Mouse (Mus musculus) cerebellum, adult 11 months (tissue): ENCODE results near the gene Krtap28-13.
A peak's percentile ranks its signal among the peaks of the same experiment; 100 is the strongest.

Source experiments
- DNase-seq: peaks from one replicate; pipeline ENCODE4 v3.0.0; 2022

Krtap28-13 gene

GRCm38 (mm10) chr1:83060643-83061042, at the start of gene Krtap28-13:
Gene Krtap28-13, plus strand, starts transcription at chr1:83060930.
- DNase-seq: no peak

GRCm38 (mm10) chr1:83014477-83014876, 46.3 kb upstream of the Krtap28-13 start:
- DNase-seq: no peak

- no peak for DNase-seq
Measured at GRCm38 (mm10) chr1:83015329-83015879, 45.3 kb upstream of the Krtap28-13 start.

GRCm38 (mm10) chr1:83016556-83016955, 44.2 kb upstream of the Krtap28-13 start:
- no peak for DNase-seq

GRCm38 (mm10) chr1:83031950-83032349, 28.8 kb upstream of the Krtap28-13 start:
- DNase-seq: no peak

GRCm38 (mm10) chr1:83032508-83032907, 28.2 kb upstream of the Krtap28-13 start:
- DNase-seq: no peak

GRCm38 (mm10) chr1:83034509-83034908, 26.2 kb upstream of the Krtap28-13 start:
- DNase-seq: no peak

GRCm38 (mm10) chr1:83036892-83037667, 23.6 kb upstream of the Krtap28-13 start:
- no peak for DNase-seq

GRCm38 (mm10) chr1:83038109-83038672, 22.5 kb upstream of the Krtap28-13 start, which contains the start of gene Slc19a3:
Gene Slc19a3, minus strand, starts transcription at chr1:83038448.
- DNase-seq: peak; percentile 5

GRCm38 (mm10) chr1:83039080-83039479, 21.6 kb upstream of the Krtap28-13 start:
- DNase-seq: no peak

GRCm38 (mm10) chr1:83042380-83042779, 18.4 kb upstream of the Krtap28-13 start, which contains the start of gene Krtap28-10:
Gene Krtap28-10, minus strand, starts transcription at chr1:83042480.
- DNase-seq: no peak

- no peak for DNase-seq
Measured at GRCm38 (mm10) chr1:83044882-83045427, 15.8 kb upstream of the Krtap28-13 start, which contains the start of gene Gm47969. Gene Gm47969, plus strand, starts transcription at chr1:83044932.

- DNase-seq: no peak
Measured at GRCm38 (mm10) chr1:83058481-83058880, 2.2 kb upstream of the Krtap28-13 start.

GRCm38 (mm10) chr1:83059278-83059677, 1.5 kb upstream of the Krtap28-13 start, which contains the start of gene A030005K14Rik:
Gene A030005K14Rik, minus strand, starts transcription at chr1:83059378.
- DNase-seq: no peak

GRCm38 (mm10) chr1:83064851-83065250, 4.1 kb downstream of the Krtap28-13 start:
- DNase-seq: no peak

GRCm38 (mm10) chr1:83066577-83066976, 5.8 kb downstream of the Krtap28-13 start:
- DNase-seq: no peak

- no peak for DNase-seq
Measured at GRCm38 (mm10) chr1:83067205-83067604, 6.5 kb downstream of the Krtap28-13 start.

GRCm38 (mm10) chr1:83075526-83076189, 14.9 kb downstream of the Krtap28-13 start:
- DNase-seq: no peak

- no peak for DNase-seq
Measured at GRCm38 (mm10) chr1:83076190-83076917, 15.6 kb downstream of the Krtap28-13 start.

GRCm38 (mm10) chr1:83077016-83077415, 16.3 kb downstream of the Krtap28-13 start:
- DNase-seq: no peak

GRCm38 (mm10) chr1:83084790-83085189, 24.1 kb downstream of the Krtap28-13 start:
- DNase-seq: no peak

- no peak for DNase-seq
Measured at GRCm38 (mm10) chr1:83091268-83091667, 30.5 kb downstream of the Krtap28-13 start.
